Mouse (Mus musculus) kidney, adult 10 weeks (tissue): Measurements from ENCODE around the gene Vmn1r3. TPM values are rescaled to one million over a fixed set of nuclear protein-coding genes. Genes with fewer than 3 reads are reported as not detected.

Experiments
- polyA plus RNA-seq: library from polyadenylated mRNA; stranded (reverse); fragments of 350-450 nt; fragmentation: Illumina TruSeq; extraction: RNeasy Lipid Tissue Mini Kit (QIAGEN cat#74804); gene quantifications from one replicate; pipeline ENCODE4 v1.2.3, GENCODE M21; 2014; ENCODE audit warnings: low read depth, low replicate concordance

Vmn1r3 gene
- polyA plus RNA-seq = not detected

DNA sequence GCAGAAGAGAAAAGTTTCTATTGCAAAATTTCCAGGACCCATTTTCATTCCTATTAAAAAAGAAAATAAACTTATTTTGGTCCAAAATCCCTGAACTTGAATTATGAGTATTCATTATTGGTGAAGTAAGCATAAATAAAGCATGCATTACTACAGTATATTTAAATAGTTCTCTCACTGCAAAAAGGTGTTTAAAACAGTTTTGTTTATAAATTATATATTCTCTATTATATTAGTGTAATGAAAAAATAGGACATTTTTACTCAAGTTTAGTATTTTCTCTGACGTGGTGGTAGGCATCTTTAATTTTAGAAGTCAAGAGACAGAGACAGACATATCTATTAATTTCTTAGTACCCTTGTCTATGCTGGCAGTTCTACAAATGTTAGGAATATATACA lies at the start of gene Vmn1r3:
TSS of gene Vmn1r3 (minus strand) at position 101 of the 400 bp plus-strand sequence.

DNA sequence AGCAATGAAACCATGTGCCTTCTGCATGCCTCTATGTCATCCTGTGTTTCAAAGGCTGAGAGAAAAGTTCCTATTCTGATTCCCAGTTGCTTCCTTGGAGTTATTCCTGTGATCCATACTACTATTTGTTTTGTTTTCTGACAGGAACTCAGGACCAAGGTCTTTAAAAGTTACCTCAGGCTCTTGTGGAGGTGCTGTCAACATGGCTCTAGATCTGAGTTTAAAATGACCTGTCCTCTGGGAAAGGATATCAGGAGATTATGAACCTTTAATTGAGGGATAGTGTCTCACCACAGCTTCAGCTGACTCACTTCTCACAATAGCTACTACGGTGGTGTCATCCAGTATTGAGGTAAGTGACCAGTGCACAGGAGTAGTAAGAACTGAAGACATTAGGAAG lies 18.1 kb downstream of the Vmn1r3 start, which contains the start of gene Vmn1r2:
TSS of gene Vmn1r2 (plus strand) at position 301 of the 400 bp plus-strand sequence.

Other genes with a start within 250 kb of the Vmn1r3 start
- gene Vmn1r2, start 18.0 kb downstream of the Vmn1r3 start, polyA plus RNA-seq = not detected